Mouse (Mus musculus): Measurements from ENCODE around the gene Tm4sf19. TPM values are rescaled to one million over a fixed set of nuclear protein-coding genes. Genes with fewer than 3 reads are reported as not detected.
"Not testable (repeated sequence)": the region's sequence is repeated elsewhere in the genome, so short reads cannot be mapped to it uniquely, and the experiment has no call there.

Tm4sf19 gene
- polyA plus RNA-seq, 1 experiment from 2014 or later: not detected

DNA sequence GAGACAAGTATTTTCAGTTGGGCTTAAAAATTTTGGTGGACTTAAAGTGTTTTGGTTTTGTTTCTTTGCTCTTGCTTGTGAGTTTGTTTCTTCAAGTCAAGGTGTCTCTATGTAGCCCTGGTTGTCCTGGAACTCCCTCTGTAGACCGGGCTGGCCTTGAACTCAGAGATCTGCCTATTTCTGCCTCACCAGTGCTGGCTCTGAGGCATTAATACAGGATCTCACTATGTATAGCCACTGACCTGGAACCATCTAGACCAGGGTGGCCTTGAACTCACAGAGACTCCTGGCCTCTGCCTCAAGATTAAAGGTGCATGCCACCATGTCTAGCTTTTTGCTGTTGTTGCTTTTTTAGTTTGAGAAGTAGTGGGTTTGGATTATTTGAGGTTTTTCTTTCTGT is 31.6 kb downstream of the Tm4sf19 start:
- no peaks in the 10 kb centered on the region for H3K9me3 ChIP-seq
- 93% methylated on average over 1 of the region's 1 CpGs for WGBS
- peak overlapping the region; percentile 78; the same call in 1 of the 2 replicates for H3K4me3 ChIP-seq

GRCm38 (mm10) chr16:32433138-32433537 is 32.8 kb downstream of the Tm4sf19 start:
- no peak overlapping the region for H3K27ac ChIP-seq (replicated peaks)
- H3K36me3 ChIP-seq: no peaks in the 10 kb centered on the region
- no peak overlapping the region for H3K4me2 ChIP-seq (replicated peaks)
- H3K4me3 ChIP-seq: no peak overlapping the region
- H3K9me3 ChIP-seq: no peaks in the 10 kb centered on the region
- H3K9ac ChIP-seq (replicated peaks): no peak overlapping the region
- no peak for ATAC-seq (ENCODE audit: low FRiP score, low read depth)
- no peaks in the 10 kb centered on the region for H3K27me3 ChIP-seq
- peaks cover 14% of the 10 kb centered on the region for H3K4me1 ChIP-seq
- WGBS: 79% methylated on average over 2 of the region's 2 CpGs

More for the DNA sequence above, 31.6 kb downstream of the Tm4sf19 start:
- ATAC-seq (ENCODE audit: low FRiP score, low read depth): no peak
- no peaks in the 10 kb centered on the region for H3K36me3 ChIP-seq
- H3K4me1 ChIP-seq: peaks cover 14% of the 10 kb centered on the region
- H3K9ac ChIP-seq (replicated peaks): no peak overlapping the region
- peak overlapping the region; percentile 91 for H3K4me2 ChIP-seq (replicated peaks)
- H3K27ac ChIP-seq (replicated peaks): no peak overlapping the region
- H3K27me3 ChIP-seq: no peaks in the 10 kb centered on the region

DNA sequence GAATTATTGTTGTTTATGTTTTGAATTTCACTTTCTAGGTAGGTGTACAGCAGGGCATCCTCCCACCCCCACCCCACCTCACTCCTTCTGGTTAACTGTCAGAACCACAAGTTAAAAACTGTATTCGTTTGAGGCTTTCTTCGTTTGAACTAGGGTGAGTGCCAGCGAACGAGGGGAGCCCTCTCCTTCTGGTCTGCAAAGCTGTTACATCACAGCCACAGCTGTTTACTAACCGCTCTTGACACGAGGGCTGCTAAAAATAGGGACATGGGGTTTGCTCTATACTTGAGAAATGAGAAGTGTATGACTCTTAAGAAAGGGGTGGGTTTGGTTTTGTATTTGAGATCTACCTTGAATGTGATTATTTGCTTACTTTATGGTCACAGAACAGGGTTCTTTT is 33.8 kb downstream of the Tm4sf19 start:
- no peak overlapping the region for H3K9ac ChIP-seq (replicated peaks)
- no peaks in the 10 kb centered on the region for H3K27me3 ChIP-seq
- peaks cover 14% of the 10 kb centered on the region for H3K4me1 ChIP-seq
- H3K4me3 ChIP-seq: no peak overlapping the region
- H3K4me2 ChIP-seq (replicated peaks): no peak overlapping the region
- ATAC-seq (ENCODE audit: low FRiP score, low read depth): no peak
- 74% methylated on average over 6 of the region's 6 CpGs for WGBS
- H3K9me3 ChIP-seq: no peaks in the 10 kb centered on the region
- H3K36me3 ChIP-seq: no peaks in the 10 kb centered on the region
- H3K27ac ChIP-seq (replicated peaks): no peak overlapping the region

DNA sequence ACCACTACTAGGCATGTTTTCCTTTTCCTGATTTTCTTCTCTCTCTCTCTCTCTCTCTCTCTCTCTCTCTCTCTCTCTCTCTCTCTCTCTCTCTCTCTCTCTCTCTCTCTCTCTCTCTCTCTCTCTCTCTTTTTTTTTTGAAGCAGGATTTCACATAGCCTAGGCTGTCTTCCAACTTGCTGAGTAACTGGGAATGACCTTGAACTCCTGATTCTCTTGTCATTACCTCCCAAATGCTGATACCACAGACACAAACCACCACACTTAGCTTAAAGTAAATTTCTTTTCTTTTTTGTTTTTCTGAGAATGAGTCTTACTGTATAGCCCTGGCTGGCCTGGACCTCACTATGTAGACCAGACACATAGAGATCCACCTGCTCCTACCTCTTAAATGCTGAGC is 34.4 kb downstream of the Tm4sf19 start:
- H3K9me3 ChIP-seq: no peaks in the 10 kb centered on the region
- H3K4me3 ChIP-seq: no peak overlapping the region
- H3K36me3 ChIP-seq: no peaks in the 10 kb centered on the region
- no peak overlapping the region for H3K27ac ChIP-seq (replicated peaks)
- no peaks in the 10 kb centered on the region for H3K27me3 ChIP-seq
- H3K4me2 ChIP-seq (replicated peaks): no peak overlapping the region
- ATAC-seq (ENCODE audit: low FRiP score, low read depth): no peak
- H3K4me1 ChIP-seq: peaks cover 11% of the 10 kb centered on the region
- H3K9ac ChIP-seq (replicated peaks): no peak overlapping the region

- Histone ChIP-seq H3K9ac (replicated peaks) (no peak overlapping the region), H3K9me3 (no peaks in the 10 kb centered on the region), H3K4me1 (peaks cover 4% of the 10 kb centered on the region), H3K4me3 (no peak overlapping the region), H3K36me3 (0 out of 2 replicates have a peak, but pooled peaks cover 6% of the 10 kb centered on the region), H3K27me3 (no peaks in the 10 kb centered on the region), H3K4me2 (replicated peaks) (no peak overlapping the region), H3K27ac (replicated peaks) (no peak overlapping the region)
- no peak for ATAC-seq (ENCODE audit: low FRiP score, low read depth)
- WGBS: 73% methylated on average over 1 of the region's 1 CpGs
Observed at GRCm38 (mm10) chr16:32436657-32437056, 36.4 kb downstream of the Tm4sf19 start.

DNA sequence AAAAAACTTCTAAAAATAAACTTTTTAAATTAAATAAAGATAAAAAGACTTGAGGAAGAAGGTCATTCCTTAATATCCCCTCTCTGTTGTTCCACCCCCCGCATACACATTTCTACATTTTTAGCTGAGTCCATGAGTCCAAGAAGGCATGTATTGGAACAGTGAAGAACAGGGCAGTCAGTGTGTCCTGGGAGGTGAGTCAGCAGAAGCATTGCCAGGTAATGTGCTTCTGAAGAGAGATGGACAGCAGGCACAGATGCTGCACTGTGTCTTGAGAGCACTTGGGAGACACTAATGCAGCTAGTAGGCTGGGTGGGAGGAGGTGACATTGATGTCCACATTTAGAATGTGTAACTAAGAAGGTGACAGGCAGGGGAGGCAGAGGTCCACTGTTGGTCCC is 37.0 kb downstream of the Tm4sf19 start:
- ATAC-seq (ENCODE audit: low FRiP score, low read depth): no peak
- H3K4me2 ChIP-seq (replicated peaks): no peak overlapping the region
- no peak overlapping the region for H3K4me3 ChIP-seq
- no peaks in the 10 kb centered on the region for H3K27me3 ChIP-seq
- no peaks in the 10 kb centered on the region for H3K4me1 ChIP-seq
- 0 out of 2 replicates have a peak, but pooled peaks cover 6% of the 10 kb centered on the region for H3K36me3 ChIP-seq
- no peak overlapping the region for H3K9ac ChIP-seq (replicated peaks)
- WGBS: 95% methylated on average over 1 of the region's 1 CpGs
- no peak overlapping the region for H3K27ac ChIP-seq (replicated peaks)
- H3K9me3 ChIP-seq: no peaks in the 10 kb centered on the region

DNA sequence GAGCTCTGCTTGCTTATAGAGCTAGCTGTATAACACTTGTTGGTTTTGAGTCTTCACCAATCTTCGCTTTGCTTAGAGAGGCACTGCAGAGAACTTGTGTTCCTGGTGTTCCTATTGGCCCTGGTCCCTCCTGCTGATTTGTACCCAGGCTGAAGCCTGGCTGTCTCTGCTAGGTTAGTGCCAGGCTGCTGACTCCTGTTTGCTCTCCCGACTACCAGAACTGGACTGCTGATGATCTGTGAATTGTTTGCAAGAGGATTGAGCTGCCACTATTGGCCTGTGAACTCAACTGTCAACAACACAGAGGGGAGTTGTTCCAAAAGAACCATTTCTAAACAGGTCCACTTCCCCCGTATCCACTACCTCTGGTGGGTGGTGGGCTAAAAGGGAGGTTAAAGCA is 41.1 kb downstream of the Tm4sf19 start:
- Histone ChIP-seq H3K36me3 (0 out of 2 replicates have a peak, but pooled peaks cover 8% of the 10 kb centered on the region), H3K4me2 (replicated peaks) (no peak overlapping the region), H3K27me3 (no peaks in the 10 kb centered on the region), H3K27ac (replicated peaks) (no peak overlapping the region), H3K4me3 (no peak overlapping the region), H3K9me3 (no peaks in the 10 kb centered on the region), H3K9ac (replicated peaks) (no peak overlapping the region), H3K4me1 (no peaks in the 10 kb centered on the region)
- no peak for ATAC-seq (ENCODE audit: low FRiP score, low read depth)
- WGBS: 93% methylated on average over 3 of the region's 3 CpGs

DNA sequence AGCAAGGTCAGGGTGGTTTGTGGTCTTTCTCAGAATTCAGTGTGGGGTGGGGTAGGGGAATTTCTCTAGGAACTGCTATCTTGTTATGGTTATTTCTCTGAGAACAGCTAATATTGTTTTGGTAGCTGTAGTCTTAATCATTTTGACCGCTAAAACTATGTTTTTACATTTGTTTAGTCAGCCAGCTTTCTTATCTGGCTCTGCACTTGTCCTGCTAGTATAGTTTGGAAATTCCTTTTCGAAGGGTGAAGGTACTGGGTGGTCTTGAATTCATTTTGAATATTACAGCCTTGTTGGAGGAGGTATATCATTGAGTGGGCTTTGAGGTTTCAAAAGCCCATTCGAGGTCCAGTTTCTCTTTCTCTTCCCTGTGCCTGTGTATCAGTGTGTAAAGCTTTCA is 44.3 kb downstream of the Tm4sf19 start:
- 93% methylated on average over 3 of the region's 3 CpGs for WGBS

DNA sequence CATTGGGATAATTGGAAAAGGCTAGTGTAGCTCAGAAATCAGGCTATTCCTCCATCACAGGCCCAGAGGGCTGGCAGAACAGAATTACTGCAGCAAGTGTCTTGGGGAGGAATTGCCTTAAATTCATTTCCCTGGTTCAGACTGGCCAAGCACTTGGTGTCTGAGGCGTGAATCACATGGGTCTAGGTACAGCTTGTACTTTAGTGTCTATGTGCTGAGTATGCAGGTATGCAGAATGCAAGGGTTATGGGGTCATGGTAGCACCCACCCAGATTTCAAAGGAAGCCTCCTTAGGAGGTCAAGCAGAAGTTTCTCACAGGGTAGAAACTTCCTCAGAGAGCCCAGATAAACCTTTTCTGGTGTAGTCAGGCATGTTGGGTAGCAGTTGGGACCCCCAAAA is 45.3 kb downstream of the Tm4sf19 start:
- H3K27ac ChIP-seq (replicated peaks): no peak overlapping the region
- H3K27me3 ChIP-seq: no peaks in the 10 kb centered on the region
- 0 out of 2 replicates have a peak, but pooled peaks cover 6% of the 10 kb centered on the region for H3K36me3 ChIP-seq
- ATAC-seq (ENCODE audit: low FRiP score, low read depth): no peak
- 96% methylated on average over 1 of the region's 1 CpGs for WGBS
- no peaks in the 10 kb centered on the region for H3K4me1 ChIP-seq
- H3K4me3 ChIP-seq: no peak overlapping the region
- H3K9me3 ChIP-seq: no peaks in the 10 kb centered on the region
- H3K9ac ChIP-seq (replicated peaks): no peak overlapping the region
- H3K4me2 ChIP-seq (replicated peaks): no peak overlapping the region

More for the DNA sequence above, 44.3 kb downstream of the Tm4sf19 start:
- H3K4me2 ChIP-seq (replicated peaks); H3K9me3 ChIP-seq; H3K4me1 ChIP-seq; ATAC-seq (ENCODE audit: low FRiP score, low read depth); H3K9ac ChIP-seq (replicated peaks); H3K27ac ChIP-seq (replicated peaks); H3K4me3 ChIP-seq; H3K36me3 ChIP-seq; H3K27me3 ChIP-seq: not testable (repeated sequence)

GRCm38 (mm10) chr16:32446563-32447138 is 46.3 kb downstream of the Tm4sf19 start:
- peaks cover 3% of the 10 kb centered on the region; the same call in 1 of the 2 replicates for H3K36me3 ChIP-seq
- no peaks in the 10 kb centered on the region for H3K27me3 ChIP-seq
- no peaks in the 10 kb centered on the region for H3K4me1 ChIP-seq
- no peak overlapping the region for H3K4me3 ChIP-seq
- 87% methylated on average over 2 of the region's 2 CpGs for WGBS
- H3K27ac ChIP-seq (replicated peaks): no peak overlapping the region
- no peak overlapping the region for H3K4me2 ChIP-seq (replicated peaks)
- no peak for ATAC-seq (ENCODE audit: low FRiP score, low read depth)
- H3K9me3 ChIP-seq: no peaks in the 10 kb centered on the region
- no peak overlapping the region for H3K9ac ChIP-seq (replicated peaks)

GRCm38 (mm10) chr16:32449665-32450064 is 49.4 kb downstream of the Tm4sf19 start:
- Histone ChIP-seq H3K4me2 (replicated peaks) (no peak overlapping the region), H3K9me3 (no peaks in the 10 kb centered on the region), H3K9ac (replicated peaks) (no peak overlapping the region), H3K27me3 (no peaks in the 10 kb centered on the region), H3K4me3 (no peak overlapping the region), H3K27ac (replicated peaks) (no peak overlapping the region), H3K4me1 (no peaks in the 10 kb centered on the region), H3K36me3 (peaks cover 14% of the 10 kb centered on the region)
- 94% methylated on average over 3 of the region's 3 CpGs for WGBS
- no peak for ATAC-seq (ENCODE audit: low FRiP score, low read depth)

GRCm38 (mm10) chr16:32450133-32450532 is 49.8 kb downstream of the Tm4sf19 start:
- no peak overlapping the region for H3K27ac ChIP-seq (replicated peaks)
- H3K4me1 ChIP-seq: no peaks in the 10 kb centered on the region
- no peak overlapping the region for H3K4me3 ChIP-seq
- H3K9me3 ChIP-seq: no peaks in the 10 kb centered on the region
- H3K36me3 ChIP-seq: peaks cover 19% of the 10 kb centered on the region
- H3K27me3 ChIP-seq: no peaks in the 10 kb centered on the region
- no peak overlapping the region for H3K4me2 ChIP-seq (replicated peaks)
- no peak overlapping the region for H3K9ac ChIP-seq (replicated peaks)
- ATAC-seq (ENCODE audit: low FRiP score, low read depth): no peak
- 95% methylated on average over 2 of the region's 2 CpGs for WGBS

- ATAC-seq (ENCODE audit: low FRiP score, low read depth): no peak
- no peak overlapping the region for H3K4me3 ChIP-seq
Observed at GRCm38 (mm10) chr16:32453102-32453501, 52.8 kb downstream of the Tm4sf19 start.

More at GRCm38 (mm10) chr16:32453102-32453501, 52.8 kb downstream of the Tm4sf19 start:
- Histone ChIP-seq H3K27me3 (no peaks in the 10 kb centered on the region), H3K4me1 (no peaks in the 10 kb centered on the region), H3K36me3 (peaks cover 31% of the 10 kb centered on the region), H3K9ac (replicated peaks) (no peak overlapping the region), H3K27ac (replicated peaks) (no peak overlapping the region), H3K4me2 (replicated peaks) (no peak overlapping the region), H3K9me3 (no peaks in the 10 kb centered on the region)
- WGBS: 95% methylated on average over 8 of the region's 8 CpGs
